Mouse (Mus musculus): ENCODE measurements around the gene Cog4. TPM values are rescaled to one million over a fixed set of nuclear protein-coding genes. Genes with fewer than 3 reads are reported as not detected.
"Not testable (repeated sequence)": the region's sequence is repeated elsewhere in the genome, so short reads cannot be mapped to it uniquely, and the experiment has no call there.

The Cog4 gene
- total and polyA plus RNA-seq, 2 experiments from 2014 or later, result 45.3 to 50.5 TPM

- ATAC-seq (no peak), DNase-seq (no peak)
- no peak overlapping the region for H3K27ac ChIP-seq (ENCODE audit: low read depth, low read length)
- H3K4me1 ChIP-seq (ENCODE audit: insufficient read depth), result peaks cover 16% of the 10 kb centered on the region
- H3K27me3 ChIP-seq (ENCODE audit: insufficient read depth, low read length), result no peaks in the 10 kb centered on the region
- H3K9me3 ChIP-seq (ENCODE audit: low read length), result no peaks in the 10 kb centered on the region
- peak overlapping the region; percentile 71 for H3K4me2 ChIP-seq (ENCODE audit: low read depth)
- TF ChIP-seq CTCF (IDR thresholded peaks at IDR 0.05; ENCODE audit: low read depth), result no peak
- WGBS, result 59% methylated on average over 14 of the region's 14 CpGs
- peak overlapping the region; percentile 83 for H3K9ac ChIP-seq
- peak overlapping the region; percentile 76 for H3K4me3 ChIP-seq (ENCODE audit: low read depth, low read length)
- peaks cover 44% of the 10 kb centered on the region for H3K36me3 ChIP-seq (ENCODE audit: insufficient read depth)
Measured at GRCm38 (mm10) chr8:110847645-110848495, 1.5 kb downstream of the Cog4 start.

DNA sequence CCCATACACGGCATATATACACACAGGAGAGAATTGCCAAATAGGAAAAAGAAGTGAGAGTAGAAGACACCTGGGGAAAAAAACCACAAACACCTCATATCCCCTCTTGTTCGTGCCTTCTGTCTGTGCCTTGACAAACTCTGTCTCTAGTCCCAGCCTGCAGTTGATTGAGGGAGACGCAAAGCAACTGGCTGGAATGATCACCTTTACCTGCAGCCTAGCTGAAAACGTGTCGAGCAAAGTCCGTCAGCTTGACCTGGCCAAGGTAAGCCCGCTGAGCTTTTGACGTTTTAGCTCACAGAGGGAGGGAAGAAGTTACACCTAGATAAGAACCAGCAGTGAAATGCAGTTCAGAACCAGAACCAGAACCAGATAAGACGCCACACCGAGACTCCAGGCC is 4.8 kb downstream of the Cog4 start:
- Histone ChIP-seq H3K4me3 (ENCODE audit: low read depth, low read length) (no peak overlapping the region), H3K4me2 (ENCODE audit: low read depth) (no peak overlapping the region), H3K36me3 (ENCODE audit: insufficient read depth) (peaks cover 56% of the 10 kb centered on the region), H3K9ac (no peak overlapping the region), H3K9me3 (ENCODE audit: low read length) (no peaks in the 10 kb centered on the region), H3K27ac (ENCODE audit: low read depth, low read length) (no peak overlapping the region), H3K4me1 (ENCODE audit: insufficient read depth) (peaks cover 10% of the 10 kb centered on the region; the same call in 1 of the 2 replicates), H3K27me3 (ENCODE audit: insufficient read depth, low read length) (no peaks in the 10 kb centered on the region)
- no peak for TF ChIP-seq CTCF (IDR thresholded peaks at IDR 0.05; ENCODE audit: low read depth)
- no peak for ATAC-seq
- no peak for DNase-seq
- 96% methylated on average over 10 of the region's 10 CpGs for WGBS

GRCm38 (mm10) chr8:110856073-110856472 is 9.7 kb downstream of the Cog4 start:
- not testable (repeated sequence) for H3K9ac ChIP-seq; H3K9me3 ChIP-seq (ENCODE audit: low read length); H3K27ac ChIP-seq (ENCODE audit: low read depth, low read length); H3K4me3 ChIP-seq (ENCODE audit: low read depth, low read length); H3K4me1 ChIP-seq (ENCODE audit: insufficient read depth); H3K4me2 ChIP-seq (ENCODE audit: low read depth); DNase-seq; H3K27me3 ChIP-seq (ENCODE audit: insufficient read depth, low read length); ATAC-seq
- peaks cover 76% of the 10 kb centered on the region for H3K36me3 ChIP-seq (ENCODE audit: insufficient read depth)
- 97% methylated on average over 4 of the region's 4 CpGs for WGBS

- 90% methylated on average over 4 of the region's 5 CpGs for WGBS
- peak; percentile 6 for DNase-seq
- peaks cover 74% of the 10 kb centered on the region for H3K36me3 ChIP-seq (ENCODE audit: insufficient read depth)
Measured at GRCm38 (mm10) chr8:110856760-110857461, 10.5 kb downstream of the Cog4 start.

DNA sequence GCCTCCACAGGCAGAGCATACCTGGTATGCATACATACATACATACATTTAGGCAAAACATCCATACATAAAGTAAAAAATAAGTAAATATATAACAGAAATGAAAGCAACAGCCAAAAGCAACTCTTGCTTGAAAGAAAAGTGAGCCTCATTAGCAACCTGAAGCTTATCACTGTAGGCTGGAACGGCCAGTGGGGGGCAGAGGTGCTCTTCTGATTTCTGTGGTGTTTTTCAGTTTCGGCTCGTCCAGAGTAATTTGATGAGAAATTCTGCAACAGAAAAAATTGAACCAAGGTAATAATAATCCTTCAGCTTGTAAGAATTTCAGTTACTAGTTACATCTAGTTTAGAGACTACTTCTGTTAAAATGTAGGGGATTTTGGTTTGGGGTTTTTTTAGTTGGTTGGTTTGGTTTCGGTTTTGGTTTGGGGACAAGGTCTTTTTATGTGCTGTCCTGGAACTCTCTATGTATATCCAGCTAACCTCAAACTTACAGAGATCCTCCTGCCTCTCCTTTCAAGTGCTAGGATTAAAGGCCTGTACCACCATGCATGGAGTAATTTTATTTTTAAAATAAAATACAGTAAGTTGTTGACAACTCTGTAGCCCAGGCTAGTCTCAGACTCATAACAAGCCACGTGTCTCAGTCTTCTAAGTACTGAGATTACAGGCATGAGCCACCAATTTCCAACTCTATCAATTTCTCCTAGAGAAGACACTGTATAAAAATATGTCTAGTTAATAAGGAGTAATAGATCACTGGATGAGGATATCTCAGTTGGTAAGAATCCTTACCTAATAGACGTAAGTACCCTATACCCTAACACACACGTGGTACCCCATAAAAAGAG is 13.5 kb downstream of the Cog4 start:
- DNase-seq, result peak; percentile 17
- H3K9ac ChIP-seq, result no peak overlapping the region
- TF ChIP-seq CTCF (IDR thresholded peaks at IDR 0.05; ENCODE audit: low read depth), result peak; percentile 36
- H3K4me1 ChIP-seq (ENCODE audit: insufficient read depth), result no peaks in the 10 kb centered on the region
- H3K27me3 ChIP-seq (ENCODE audit: insufficient read depth, low read length), result no peaks in the 10 kb centered on the region
- no peak overlapping the region for H3K27ac ChIP-seq (ENCODE audit: low read depth, low read length)
- whole genome bisulfite sequencing, result 80% methylated on average over 7 of the region's 7 CpGs
- H3K4me2 ChIP-seq (ENCODE audit: low read depth), result no peak overlapping the region
- peaks cover 73% of the 10 kb centered on the region for H3K36me3 ChIP-seq (ENCODE audit: insufficient read depth)
- no peaks in the 10 kb centered on the region for H3K9me3 ChIP-seq (ENCODE audit: low read length)
- ATAC-seq, result no peak
- H3K4me3 ChIP-seq (ENCODE audit: low read depth, low read length), result no peak overlapping the region

More at GRCm38 (mm10) chr8:110856760-110857461, 10.5 kb downstream of the Cog4 start:
- no peak for ATAC-seq
- no peak overlapping the region for H3K4me2 ChIP-seq (ENCODE audit: low read depth)
- no peaks in the 10 kb centered on the region for H3K27me3 ChIP-seq (ENCODE audit: insufficient read depth, low read length)
- H3K9ac ChIP-seq, result no peak overlapping the region
- no peaks in the 10 kb centered on the region for H3K4me1 ChIP-seq (ENCODE audit: insufficient read depth)
- no peaks in the 10 kb centered on the region for H3K9me3 ChIP-seq (ENCODE audit: low read length)
- no peak overlapping the region for H3K27ac ChIP-seq (ENCODE audit: low read depth, low read length)
- TF ChIP-seq CTCF (IDR thresholded peaks at IDR 0.05; ENCODE audit: low read depth), result peak; percentile 30
- H3K4me3 ChIP-seq (ENCODE audit: low read depth, low read length), result no peak overlapping the region

DNA sequence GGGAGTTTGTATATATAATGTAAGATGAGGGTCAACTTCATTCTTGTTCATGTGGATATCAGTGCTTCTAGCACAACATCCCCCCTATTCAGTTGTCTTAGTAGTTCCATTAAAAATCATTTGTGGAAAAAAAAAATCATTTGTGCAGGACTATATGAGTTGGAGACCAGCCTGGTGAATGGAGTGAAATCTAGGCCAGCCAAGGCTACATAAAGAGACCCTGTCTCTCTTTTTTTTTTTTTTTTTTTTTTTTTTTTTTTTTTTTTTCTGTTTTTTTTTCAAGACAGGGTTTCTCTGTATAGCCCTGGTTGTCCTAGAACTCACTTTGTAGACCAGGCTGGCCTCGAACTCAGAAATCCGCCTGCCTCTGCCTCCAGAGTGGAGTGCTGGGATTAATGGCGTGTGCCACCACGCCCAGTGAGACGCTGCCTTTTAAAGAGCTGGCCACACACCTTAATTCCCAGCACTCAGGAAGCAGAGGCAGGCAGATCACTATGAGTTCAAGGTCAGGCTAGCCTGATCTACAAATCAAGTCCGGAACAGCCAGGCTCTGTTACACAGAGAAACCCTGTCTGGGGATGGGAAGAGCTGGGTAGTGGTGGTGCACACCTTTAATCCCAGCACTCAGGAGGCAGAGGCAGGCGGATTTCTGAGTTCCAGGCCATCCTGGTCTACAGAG is 15.1 kb downstream of the Cog4 start:
- ATAC-seq; H3K4me3 ChIP-seq (ENCODE audit: low read depth, low read length); H3K9me3 ChIP-seq (ENCODE audit: low read length); H3K9ac ChIP-seq; H3K27me3 ChIP-seq (ENCODE audit: insufficient read depth, low read length); H3K4me1 ChIP-seq (ENCODE audit: insufficient read depth); DNase-seq; H3K27ac ChIP-seq (ENCODE audit: low read depth, low read length); H3K4me2 ChIP-seq (ENCODE audit: low read depth): not testable (repeated sequence)
- 97% methylated on average over 7 of the region's 7 CpGs for WGBS
- peaks cover 79% of the 10 kb centered on the region for H3K36me3 ChIP-seq (ENCODE audit: insufficient read depth)
